Mouse (Mus musculus) limb, embryonic 15.5 days (tissue): ENCODE data around the gene Itga11. TPM values are rescaled to one million over a fixed set of nuclear protein-coding genes. Genes with fewer than 3 reads are reported as not detected.

ENCODE experiments used
- ATAC-seq: fragments of 200-750 bp; cut with Nextera tagmentation; 2 replicates; pipeline ENCODE4 v1.8.0; 2017; ENCODE audit warnings: low read depth, moderate TSS enrichment; ENCODE audit not compliant: insufficient number of reproducible peaks, low FRiP score, low TSS enrichment
- H3K27ac ChIP-seq: fragments of 300-500 bp; sonication (generic); 2 replicates; pipeline ENCODE4 v1.5.1; 2015; ENCODE audit warnings: moderate library complexity, mild to moderate bottlenecking, inconsistent platforms
- H3K27me3 ChIP-seq: fragments of 300-500 bp; sonication (generic); 2 replicates; pipeline ENCODE4 v1.6.1; 2015; ENCODE audit warnings: inconsistent platforms
- H3K36me3 ChIP-seq: fragments of 300-500 bp; sonication (generic); 2 replicates; pipeline ENCODE4 v1.6.1; 2015; ENCODE audit warnings: inconsistent platforms
- H3K4me1 ChIP-seq: fragments of 300-500 bp; sonication (generic); 2 replicates; pipeline ENCODE4 v1.6.1; 2015; ENCODE audit warnings: inconsistent platforms
- H3K4me2 ChIP-seq: fragments of 300-500 bp; sonication (generic); 2 replicates; pipeline ENCODE4 v1.6.1; 2015; ENCODE audit warnings: mild to moderate bottlenecking, inconsistent platforms
- H3K4me3 ChIP-seq: fragments of 300-500 bp; sonication (generic); 2 replicates; pipeline ENCODE4 v1.5.1; 2015; ENCODE audit warnings: mild to moderate bottlenecking, inconsistent platforms
- H3K9ac ChIP-seq: fragments of 300-500 bp; sonication (generic); 2 replicates; pipeline ENCODE4 v1.6.1; 2015; ENCODE audit warnings: inconsistent platforms
- H3K9me3 ChIP-seq: fragments of 300-500 bp; sonication (generic); 2 replicates; pipeline ENCODE4 v1.6.1; 2016; ENCODE audit warnings: inconsistent platforms
- WGBS: fragments of 180-500 bp; shearing (Covaris S2); methylation state at CpG from one replicate; pipeline ENCODE4 v1.1.7; 2015; 5-methylcytosine and 5-hydroxymethylcytosine counted together
- polyA plus RNA-seq: library from polyadenylated mRNA; unstranded; fragments of >200 nt; fragmentation: Nextera tagmentation; extraction: Ambion mirVana; gene quantifications from 2 replicates; pipeline ENCODE4 v1.2.1, GENCODE M21; 2015

The Itga11 gene
- polyA plus RNA-seq, 1 experiment from 2014 or later, result 11.2 TPM

- 94% methylated on average over 7 of the region's 7 CpGs for WGBS
- H3K4me3 ChIP-seq, result no peak overlapping the region
- no peak overlapping the region for H3K4me2 ChIP-seq
- H3K27me3 ChIP-seq, result no peaks in the 10 kb centered on the region
- H3K9ac ChIP-seq, result no peak overlapping the region
- H3K4me1 ChIP-seq, result peaks cover 12% of the 10 kb centered on the region
- no peaks in the 10 kb centered on the region for H3K36me3 ChIP-seq
- no peaks in the 10 kb centered on the region for H3K9me3 ChIP-seq
- no peak for ATAC-seq
- no peak overlapping the region for H3K27ac ChIP-seq
These were observed 144.2 kb downstream of the Itga11 start for GRCm38 (mm10) chr9:62821811-62822210.

- Histone ChIP-seq H3K27me3 (no peaks in the 10 kb centered on the region), H3K36me3 (no peaks in the 10 kb centered on the region), H3K4me2 (no peak overlapping the region), H3K9ac (no peak overlapping the region), H3K9me3 (no peaks in the 10 kb centered on the region), H3K27ac (peak overlapping the region; percentile 67), H3K4me3 (no peak overlapping the region), H3K4me1 (peaks cover 21% of the 10 kb centered on the region)
- WGBS, result 18% methylated on average over 9 of the region's 9 CpGs
- no peak for ATAC-seq
These were observed 148.3 kb downstream of the Itga11 start for GRCm38 (mm10) chr9:62825791-62826393.

GRCm38 (mm10) chr9:62826456-62826855 lies 148.8 kb downstream of the Itga11 start:
- H3K9ac ChIP-seq, result no peak overlapping the region
- H3K27ac ChIP-seq, result peak overlapping the region; percentile 67
- 6% methylated on average over 7 of the region's 7 CpGs for WGBS

GRCm38 (mm10) chr9:62827939-62828652 lies 150.5 kb downstream of the Itga11 start:
- no peaks in the 10 kb centered on the region for H3K27me3 ChIP-seq
- H3K9me3 ChIP-seq, result no peaks in the 10 kb centered on the region
- peak overlapping the region; percentile 80 for H3K27ac ChIP-seq
- peaks cover 21% of the 10 kb centered on the region for H3K4me1 ChIP-seq
- peak overlapping the region; percentile 54 for H3K4me2 ChIP-seq
- H3K9ac ChIP-seq, result no peak overlapping the region
- ATAC-seq, result no peak
- WGBS, result 4% methylated on average over 24 of the region's 24 CpGs
- H3K36me3 ChIP-seq, result no peaks in the 10 kb centered on the region
- peak overlapping the region; percentile 38 for H3K4me3 ChIP-seq

More at GRCm38 (mm10) chr9:62826456-62826855, 148.8 kb downstream of the Itga11 start:
- ATAC-seq, result no peak
- Histone ChIP-seq H3K4me2 (no peak overlapping the region), H3K4me1 (peaks cover 21% of the 10 kb centered on the region), H3K4me3 (no peak overlapping the region), H3K36me3 (no peaks in the 10 kb centered on the region), H3K9me3 (no peaks in the 10 kb centered on the region), H3K27me3 (no peaks in the 10 kb centered on the region)

GRCm38 (mm10) chr9:62828662-62829086 lies 151.0 kb downstream of the Itga11 start:
- H3K4me3 ChIP-seq, result peak overlapping the region; percentile 38
- H3K9me3 ChIP-seq, result no peaks in the 10 kb centered on the region
- H3K9ac ChIP-seq, result peak overlapping the region; percentile 33; the same call in 1 of the 2 replicates
- peak overlapping the region; percentile 54 for H3K4me2 ChIP-seq
- H3K27ac ChIP-seq, result peak overlapping the region; percentile 80
- peaks cover 21% of the 10 kb centered on the region for H3K4me1 ChIP-seq
- H3K36me3 ChIP-seq, result no peaks in the 10 kb centered on the region
- no peaks in the 10 kb centered on the region for H3K27me3 ChIP-seq
- WGBS, result under 1% methylated on average over 23 of the region's 23 CpGs
- ATAC-seq, result peak; percentile 88

GRCm38 (mm10) chr9:62829877-62830276 lies 152.3 kb downstream of the Itga11 start:
- no peaks in the 10 kb centered on the region for H3K36me3 ChIP-seq
- no peak overlapping the region for H3K27ac ChIP-seq
- WGBS, result 78% methylated on average over 6 of the region's 6 CpGs
- H3K4me1 ChIP-seq, result peaks cover 21% of the 10 kb centered on the region
- no peak overlapping the region for H3K9ac ChIP-seq
- no peaks in the 10 kb centered on the region for H3K27me3 ChIP-seq
- no peak for ATAC-seq
- H3K4me2 ChIP-seq, result no peak overlapping the region
- H3K4me3 ChIP-seq, result no peak overlapping the region
- no peaks in the 10 kb centered on the region for H3K9me3 ChIP-seq

Other genes with a start within 250 kb of the Itga11 start
- 9.0 and 9.4 TPM in 2 replicates for gene Coro2b, start 140.8 kb upstream of the Itga11 start, polyA plus RNA-seq
- gene Fem1b, start 134.1 kb downstream of the Itga11 start, polyA plus RNA-seq, result 15.1 and 18.2 TPM in 2 replicates
- gene Cln6, start 161.0 kb downstream of the Itga11 start, polyA plus RNA-seq, result 24.6 and 24.8 TPM in 2 replicates
- 16.2 and 19.4 TPM in 2 replicates for gene Calml4, start 180.3 kb downstream of the Itga11 start, polyA plus RNA-seq